Mouse (Mus musculus) thymus, adult 18-20 months (tissue): ENCODE measurements around the gene Kdm5c.
"Not testable (repeated sequence)": the region's sequence is repeated elsewhere in the genome, so short reads cannot be mapped to it uniquely, and the experiment has no call there.

Source experiments
- DNase-seq, 2 experiments: peaks; one replicate each; pipeline ENCODE4 v3.0.0; 2022; ENCODE audit warnings: mixed read lengths in 2 of 2

The Kdm5c gene

DNA sequence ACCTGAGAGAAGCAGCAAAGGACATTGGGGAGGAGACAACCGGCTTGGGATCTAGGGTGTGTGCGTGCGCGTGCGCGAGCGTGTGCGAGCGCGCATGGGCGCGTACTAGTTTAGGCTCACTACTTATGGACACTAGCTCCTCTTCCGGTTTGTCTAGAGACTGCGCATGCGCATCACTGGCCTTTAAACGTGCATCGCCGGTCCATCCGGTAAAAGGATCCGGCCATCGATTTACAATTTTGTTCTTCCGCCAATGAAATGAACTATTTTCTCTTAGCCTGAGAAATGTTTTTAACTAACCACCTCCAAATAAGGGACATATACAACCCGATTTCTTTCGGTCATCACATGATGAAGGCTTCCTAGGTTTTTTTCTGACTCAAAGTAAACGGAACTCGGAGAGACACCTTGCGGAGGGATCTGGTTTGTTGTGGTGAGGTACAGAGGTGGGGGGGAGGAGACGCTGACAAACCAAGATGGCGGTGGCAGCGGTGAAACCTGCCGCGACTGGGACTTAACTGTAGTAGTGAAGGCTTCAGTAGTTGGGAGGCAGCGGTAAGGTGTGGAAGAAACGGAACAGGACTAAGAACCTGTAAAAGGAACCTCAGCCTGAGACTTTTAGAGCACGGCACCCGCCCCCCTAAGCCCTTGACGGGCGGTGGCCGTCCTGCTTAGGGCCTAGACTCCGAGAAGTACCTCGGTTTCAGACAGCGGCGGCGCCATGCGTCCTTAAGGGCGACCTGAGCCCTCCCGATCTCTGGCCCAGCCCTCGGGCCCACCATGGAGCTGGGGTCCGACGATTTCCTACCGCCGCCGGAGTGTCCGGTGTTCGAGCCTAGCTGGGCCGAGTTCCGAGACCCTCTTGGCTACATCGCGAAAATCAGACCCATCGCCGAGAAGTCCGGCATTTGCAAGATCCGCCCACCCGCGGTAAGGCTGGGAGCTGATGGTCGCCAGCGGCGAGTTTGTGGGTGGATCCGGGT is at the start of gene Kdm5c:
TSS of gene Kdm5c (plus strand) at position 240 of the 983 bp plus-strand sequence.
- DNase-seq = peak; percentile 81 to 97

DNA sequence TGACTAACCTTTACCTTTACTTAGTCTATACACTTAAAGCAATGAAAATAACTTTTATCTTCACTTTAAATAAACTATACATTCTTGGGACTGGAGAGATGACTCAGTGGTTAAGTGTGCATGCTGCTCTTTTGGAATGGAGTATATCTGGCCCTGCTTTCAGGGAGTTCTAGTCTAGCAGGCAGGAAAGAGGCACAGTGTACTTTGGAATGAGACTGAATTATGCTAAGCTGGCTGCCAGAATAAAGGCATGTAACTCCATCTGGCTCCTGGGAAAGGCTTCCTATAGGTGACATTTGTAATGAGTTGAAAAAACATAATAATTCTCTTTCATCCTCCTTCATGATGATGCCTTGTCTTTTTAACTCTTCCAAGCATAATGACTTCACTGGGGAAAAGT is 45.7 kb upstream of the Kdm5c start:
- DNase-seq = no peak

DNA sequence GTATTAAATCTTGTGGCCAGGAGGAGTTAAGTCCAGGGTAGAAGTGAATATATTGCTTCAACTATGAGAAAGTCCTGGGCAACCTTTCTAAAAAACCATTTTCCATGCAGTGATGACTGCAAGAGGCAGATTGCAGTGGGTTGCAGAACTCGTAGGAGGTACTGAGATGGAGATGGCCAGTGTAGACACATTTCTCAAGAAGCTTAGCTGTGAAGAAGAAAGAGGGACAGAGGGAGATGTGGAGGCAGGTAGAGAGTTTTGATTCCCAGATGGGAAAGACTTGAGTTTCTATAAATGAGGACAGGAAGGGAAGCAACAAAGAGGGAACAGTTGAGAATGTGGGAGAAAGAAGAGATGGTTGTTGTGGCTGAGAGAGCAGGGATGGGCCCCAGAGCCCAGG is 41.6 kb upstream of the Kdm5c start:
- no peak for DNase-seq

DNA sequence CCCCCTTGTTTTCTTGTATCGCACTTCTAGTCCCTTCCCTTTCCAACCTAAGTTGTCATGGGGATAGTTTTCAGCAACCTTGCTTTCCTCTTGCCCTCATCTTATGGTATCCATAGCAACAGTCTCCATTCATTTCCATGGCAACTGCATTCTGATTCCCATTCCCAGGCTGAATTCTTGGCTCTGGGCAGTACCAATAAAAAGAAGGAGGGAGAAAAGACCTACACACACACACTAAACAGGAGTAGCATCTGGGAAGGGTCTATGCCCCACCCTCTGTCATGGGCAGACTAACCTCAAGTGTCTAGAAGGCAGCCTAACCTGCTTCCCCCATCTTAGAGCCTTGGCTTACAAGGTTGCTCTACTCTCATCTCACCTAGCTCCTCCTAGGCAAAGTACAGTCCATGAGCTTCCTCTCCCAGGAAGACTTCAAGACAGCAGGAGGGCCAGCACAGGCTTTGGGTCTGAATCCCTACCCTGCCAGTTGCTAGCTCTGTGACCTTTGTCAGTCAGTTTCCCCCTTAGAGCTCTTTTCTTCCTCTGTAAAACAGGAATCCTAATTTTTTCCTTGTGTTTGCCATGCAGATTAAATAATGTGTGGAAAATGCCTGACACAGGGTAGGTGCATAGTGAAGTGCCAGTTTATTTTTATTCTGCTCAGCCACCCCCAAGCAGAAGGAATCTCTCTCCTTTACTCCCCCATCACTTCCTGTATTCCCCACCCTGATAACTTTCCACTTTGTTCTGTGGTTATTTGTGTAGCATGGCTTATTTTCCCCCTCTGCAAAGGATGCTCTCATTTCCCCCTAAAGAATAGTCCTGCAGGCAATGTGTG is 34.8 kb upstream of the Kdm5c start:
- DNase-seq = no peak

DNA sequence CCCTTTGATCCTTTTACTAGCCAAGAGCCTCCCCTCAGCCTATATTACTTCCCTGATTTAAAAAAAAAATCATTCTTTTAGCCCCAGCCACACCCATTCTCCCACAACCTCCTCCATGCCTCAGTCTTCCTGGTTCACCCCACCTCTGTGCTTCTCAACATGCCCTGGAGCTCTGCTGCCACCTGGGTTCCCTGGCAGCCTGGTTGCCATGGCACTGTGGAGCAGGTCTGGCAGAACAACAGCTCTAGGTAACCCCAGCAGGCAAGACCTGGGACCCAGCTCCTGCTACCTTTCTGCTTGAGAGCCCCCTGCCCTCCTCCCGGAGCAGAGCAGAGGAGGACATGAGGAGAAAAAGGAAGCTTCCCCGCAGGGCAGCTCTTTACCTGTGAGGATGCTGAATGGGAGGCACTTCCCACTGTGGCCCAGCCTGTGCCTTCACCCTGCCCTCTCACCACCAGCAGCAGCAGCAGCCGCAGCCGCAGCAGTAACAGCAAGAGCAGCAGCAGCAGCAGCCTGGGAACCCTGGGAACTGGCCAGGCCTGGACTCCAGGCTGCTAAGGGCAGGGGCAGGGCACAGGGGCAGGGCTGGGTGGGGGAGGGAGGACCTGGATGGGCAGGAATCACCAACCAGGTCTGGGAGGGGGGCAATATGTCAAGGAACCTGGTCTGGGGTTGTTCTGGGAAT is 30.9 kb upstream of the Kdm5c start:
- no peak for DNase-seq

DNA sequence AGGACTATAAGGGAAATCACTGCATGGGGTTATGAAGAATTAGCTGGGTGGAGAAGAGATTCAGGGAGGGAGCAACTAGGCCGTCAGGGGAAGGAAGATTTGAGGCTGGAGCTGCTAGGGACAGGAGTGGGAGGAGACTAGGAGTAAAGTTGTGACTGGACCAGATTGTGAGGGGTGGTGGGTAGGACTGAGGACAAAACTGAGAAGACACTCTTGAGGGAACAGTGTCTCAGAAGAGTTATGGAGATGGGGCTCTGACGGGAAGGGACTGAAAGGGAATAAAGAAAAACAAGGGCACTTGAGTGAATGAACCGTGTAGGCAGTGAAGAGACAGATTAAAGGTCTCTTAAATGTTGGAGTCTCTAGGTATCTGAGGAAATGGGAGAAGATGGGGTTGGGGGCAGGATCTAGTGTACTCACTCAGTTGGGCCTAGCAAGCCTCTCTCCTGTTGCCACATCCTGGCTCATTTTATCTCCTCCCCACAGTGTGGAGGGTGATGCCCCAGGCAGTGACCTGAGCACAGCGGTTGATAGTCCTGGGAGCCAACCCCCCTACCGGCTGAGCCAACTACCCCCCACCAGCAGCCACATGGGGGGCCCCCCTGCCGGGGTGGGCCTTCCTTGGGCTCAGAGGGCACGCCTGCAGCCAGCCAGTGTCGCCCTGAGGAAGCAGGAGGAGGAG is 30.3 kb upstream of the Kdm5c start:
- DNase-seq = no peak

DNA sequence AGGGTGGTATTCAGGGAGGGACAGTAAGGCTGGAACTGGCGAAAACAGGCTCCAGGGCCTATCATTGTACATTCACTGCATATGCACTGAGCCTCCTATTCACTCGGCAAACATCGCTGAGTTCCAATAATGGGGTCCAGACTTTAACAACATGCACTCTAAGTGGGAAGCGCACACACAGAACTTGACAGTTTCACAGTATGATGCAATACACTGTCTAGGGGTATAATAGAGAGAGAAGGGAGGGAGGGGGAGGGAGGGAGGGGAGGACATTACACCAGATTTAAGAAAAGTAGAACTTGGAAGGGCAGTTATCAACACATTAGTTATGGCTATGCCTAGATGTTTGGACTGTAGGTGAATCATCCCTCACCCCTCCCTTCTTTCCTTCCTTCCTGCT is 29.6 kb upstream of the Kdm5c start:
- no peak for DNase-seq

DNA sequence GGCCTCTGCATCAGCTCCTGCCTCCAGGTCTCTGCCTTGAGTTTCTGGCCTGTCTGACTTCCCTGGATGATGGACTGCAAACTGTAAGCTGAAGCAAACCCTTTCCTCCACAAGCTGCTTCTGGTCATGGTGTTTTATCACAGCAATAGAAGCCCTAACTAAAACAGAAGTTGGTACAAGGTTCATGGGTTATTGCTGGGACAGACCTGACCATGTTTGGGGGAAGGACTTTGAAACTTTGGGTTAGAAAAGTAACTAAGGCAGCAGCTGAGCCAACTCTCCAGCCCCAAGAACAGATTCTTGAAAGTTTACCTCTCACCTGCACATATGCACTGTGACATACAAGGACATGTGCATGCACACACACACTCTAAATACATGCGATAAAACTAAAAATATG is 27.3 kb upstream of the Kdm5c start:
- no peak for DNase-seq

DNA sequence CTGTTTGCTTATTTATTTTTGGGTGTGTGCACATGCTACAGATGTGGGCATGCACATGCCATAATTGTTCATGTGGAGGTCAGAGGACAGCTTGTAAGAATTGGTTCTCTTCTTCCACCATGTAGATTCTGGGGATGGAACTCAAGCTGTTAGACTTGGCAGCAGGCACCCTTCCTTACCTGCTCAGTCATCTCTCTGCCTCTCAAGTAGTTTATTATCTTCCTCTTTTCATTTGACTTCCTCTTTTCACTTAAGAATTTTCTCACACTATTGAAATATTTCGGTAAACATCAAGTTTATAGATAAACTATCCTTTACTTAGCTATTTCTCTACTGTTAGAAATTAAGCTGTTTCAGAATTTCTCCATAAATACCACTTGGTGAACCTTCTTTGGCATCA is 18.1 kb upstream of the Kdm5c start:
- no peak for DNase-seq

DNA sequence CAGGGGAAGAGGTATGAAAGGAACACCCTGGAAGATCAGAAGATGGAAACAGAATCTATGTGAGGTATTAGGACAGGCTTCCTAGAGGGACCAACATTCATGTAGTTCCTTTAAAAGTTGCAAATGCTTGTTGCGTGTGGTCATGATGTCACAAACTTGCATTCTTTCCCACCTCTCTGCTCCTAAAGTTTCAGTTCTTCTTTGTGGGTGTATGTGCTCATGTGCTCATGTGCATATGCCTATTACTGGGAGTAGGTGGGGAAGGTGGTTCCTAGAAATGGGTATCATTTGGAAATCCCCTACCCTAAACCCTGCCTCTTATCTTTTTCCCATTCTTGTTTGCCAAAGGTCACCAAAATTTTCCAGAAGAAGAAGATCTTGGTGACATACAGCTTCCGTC is 14.3 kb upstream of the Kdm5c start:
- DNase-seq = no peak

DNA sequence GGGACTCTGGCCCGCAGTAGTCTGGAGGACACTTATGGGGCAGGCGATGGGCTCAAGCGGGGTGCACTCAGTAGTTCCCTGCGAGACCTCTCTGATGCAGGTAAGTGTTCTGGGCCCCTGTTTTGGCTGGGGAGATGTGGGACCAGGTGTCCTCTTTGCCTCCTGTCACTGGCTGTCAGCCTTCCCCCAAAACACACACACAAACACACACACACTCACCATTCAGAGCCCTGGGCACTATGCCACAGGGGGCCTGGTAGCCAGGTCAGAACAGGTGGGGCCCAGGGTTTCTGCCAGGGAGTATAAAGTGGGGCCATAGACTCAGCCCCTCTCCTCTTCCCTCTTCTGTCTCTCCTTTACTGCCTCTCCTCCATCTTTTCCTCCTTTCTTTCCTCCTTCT is 11.1 kb upstream of the Kdm5c start:
- DNase-seq = no peak

DNA sequence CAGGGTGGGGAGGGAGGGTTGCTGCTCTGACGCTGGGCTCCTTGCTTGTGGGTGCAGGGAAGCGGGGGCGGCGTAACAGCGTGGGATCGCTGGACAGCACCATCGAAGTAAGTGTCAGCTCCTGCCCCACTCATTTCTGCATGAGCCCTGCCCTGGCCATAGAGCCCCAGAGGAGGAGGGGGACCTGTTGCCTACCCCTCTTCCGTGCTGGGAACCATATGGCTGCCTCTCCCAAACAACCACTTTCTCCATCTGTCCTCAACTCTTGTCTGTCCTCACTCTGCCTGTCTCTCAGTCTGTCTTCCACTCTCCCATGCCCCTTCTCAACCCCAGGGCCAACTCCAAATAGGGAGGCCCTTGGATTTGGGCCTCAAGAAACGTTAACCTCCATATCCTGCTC is 10.6 kb upstream of the Kdm5c start:
- no peak for DNase-seq

DNA sequence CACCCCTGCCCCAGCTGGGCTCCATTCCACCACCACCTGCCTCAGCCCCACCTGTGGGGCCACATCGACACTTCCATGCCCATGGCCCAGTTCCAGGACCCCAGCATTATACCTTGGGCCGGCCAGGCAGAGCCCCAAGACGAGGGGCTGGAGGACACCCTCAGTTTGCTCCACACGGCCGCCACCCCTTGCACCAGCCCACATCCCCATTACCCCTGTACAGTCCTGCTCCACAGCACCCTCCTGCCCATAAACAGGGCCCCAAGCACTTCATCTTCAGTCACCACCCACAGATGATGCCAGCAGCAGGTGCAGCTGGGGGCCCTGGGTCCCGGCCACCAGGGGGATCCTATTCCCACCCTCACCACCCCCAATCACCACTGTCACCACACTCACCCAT is 9.5 kb upstream of the Kdm5c start:
- DNase-seq = no peak

DNA sequence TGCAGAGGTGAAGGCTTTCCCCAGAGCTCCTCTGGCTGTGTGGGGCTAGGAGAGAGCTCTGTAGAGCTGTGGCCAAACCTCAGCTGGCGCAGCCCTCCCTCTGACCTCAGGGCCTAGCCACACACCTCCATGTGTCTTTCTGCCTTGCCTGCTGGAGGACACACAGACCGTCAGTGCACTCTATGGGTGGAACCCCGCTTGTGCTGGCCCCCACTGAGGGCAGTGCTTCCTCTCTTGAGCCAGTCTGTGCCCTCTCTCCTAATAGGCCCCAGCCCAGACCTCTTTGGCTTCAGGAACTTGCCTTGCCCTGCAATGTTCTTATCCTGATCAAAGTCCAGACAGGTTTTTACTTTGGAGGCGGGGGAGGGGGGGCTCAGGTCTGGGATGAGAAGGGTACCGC is 8.5 kb upstream of the Kdm5c start:
- no peak for DNase-seq

DNA sequence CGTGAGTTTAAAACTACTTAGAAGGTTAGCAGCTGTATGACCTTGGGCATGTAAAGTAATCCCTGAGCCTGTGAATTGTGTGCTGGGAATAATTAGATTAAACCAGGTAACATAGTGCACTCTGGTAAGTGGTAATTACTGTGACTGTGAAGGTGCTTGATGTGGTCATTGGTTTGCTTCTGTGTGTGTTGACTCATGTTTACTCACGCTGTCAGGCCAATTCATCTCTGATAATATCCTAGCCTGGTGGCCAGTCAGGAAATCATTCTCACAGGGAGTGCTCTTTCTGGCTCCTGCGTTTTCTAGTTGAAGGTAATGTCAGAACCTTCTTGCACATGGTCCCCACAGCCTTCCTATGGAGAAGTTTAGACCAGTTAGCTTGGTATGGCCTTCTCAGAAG is 1.3 kb downstream of the Kdm5c start:
- DNase-seq = no peak

DNA sequence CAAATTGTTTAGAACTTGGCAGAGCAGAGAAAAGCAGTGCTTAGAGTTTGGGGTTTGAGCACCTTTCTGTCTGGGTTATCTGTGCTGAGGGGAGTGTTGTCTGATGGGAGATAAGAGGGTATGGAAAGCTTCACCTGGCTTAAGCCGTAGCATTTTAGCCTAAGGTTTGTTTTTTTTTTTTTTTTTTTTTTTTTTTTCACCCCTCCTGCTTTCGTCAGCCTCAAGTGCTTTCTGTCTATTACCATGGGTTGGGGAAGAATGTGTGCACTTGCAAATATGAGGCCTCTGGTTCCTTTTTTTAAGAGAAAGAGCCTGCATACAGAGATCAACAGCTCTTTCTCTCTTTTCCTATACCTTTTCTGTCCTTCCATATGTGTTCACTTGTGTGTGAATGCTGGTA is 2.9 kb downstream of the Kdm5c start:
- no peak for DNase-seq

DNA sequence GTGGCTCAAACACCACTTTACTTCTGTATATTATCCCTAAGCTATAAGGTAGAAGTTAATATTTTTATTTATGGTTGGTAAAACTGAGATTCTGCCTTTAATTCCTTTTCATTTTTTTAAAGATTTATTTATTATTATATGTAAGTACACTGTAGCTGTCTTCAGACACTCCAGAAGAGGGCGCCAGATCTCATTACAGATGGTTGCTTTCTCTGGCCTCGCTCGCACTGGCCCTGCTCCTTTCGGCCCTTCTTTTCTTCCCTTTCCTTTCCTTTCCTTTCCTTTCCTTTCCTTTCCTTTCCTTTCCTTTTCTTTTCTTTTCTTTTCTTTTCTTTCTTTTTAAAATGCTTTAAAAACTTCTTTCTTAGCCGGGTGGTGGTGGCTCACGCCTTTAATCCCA is 10.3 kb downstream of the Kdm5c start:
- DNase-seq = not testable (repeated sequence)

DNA sequence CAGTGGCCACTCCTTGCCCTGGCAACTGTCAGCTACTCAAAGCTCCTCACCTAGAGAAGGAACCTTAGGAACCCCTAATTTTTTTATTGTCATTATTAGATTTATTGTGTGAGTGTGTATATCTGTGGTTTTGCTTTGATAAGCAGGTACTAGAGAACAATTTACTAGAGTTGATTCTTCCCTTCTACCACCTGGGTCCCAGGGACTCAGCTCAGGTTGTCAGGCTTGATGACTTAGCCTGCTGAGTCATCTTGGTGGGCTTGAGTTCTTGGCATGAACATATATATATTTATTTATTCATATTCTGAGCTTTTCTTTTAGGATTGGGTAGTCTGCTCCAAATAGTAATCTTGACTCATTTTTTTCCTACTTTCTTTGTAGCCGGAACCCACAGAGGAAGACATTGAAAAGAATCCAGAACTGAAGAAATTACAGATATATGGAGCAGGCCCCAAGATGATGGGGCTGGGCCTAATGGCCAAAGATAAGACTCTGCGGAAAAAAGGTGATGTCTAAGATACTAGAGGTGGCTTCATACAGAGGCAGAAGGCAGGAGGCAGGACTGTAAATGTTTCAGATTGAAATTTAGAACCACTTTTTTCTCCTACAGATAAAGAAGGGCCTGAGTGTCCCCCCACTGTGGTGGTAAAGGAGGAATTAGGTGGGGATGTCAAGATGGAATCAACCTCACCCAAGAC is 11.8 kb downstream of the Kdm5c start:
- DNase-seq = no peak

DNA sequence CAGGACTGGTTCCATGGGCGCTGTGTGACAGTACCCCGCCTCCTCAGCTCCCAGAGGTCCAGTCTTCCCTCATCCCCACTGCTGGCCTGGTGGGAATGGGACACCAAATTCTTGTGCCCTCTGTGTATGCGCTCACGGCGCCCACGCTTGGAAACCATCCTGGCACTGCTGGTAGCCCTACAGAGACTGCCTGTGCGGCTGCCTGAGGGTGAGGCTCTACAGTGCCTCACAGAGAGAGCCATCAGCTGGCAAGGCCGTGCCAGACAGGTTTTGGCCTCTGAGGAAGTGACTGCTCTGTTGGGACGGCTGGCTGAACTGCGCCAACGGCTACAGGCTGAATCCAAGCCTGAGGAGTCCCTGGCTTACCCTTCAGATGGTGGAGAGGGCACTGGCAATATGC is 38.4 kb downstream of the Kdm5c start:
- no peak for DNase-seq

DNA sequence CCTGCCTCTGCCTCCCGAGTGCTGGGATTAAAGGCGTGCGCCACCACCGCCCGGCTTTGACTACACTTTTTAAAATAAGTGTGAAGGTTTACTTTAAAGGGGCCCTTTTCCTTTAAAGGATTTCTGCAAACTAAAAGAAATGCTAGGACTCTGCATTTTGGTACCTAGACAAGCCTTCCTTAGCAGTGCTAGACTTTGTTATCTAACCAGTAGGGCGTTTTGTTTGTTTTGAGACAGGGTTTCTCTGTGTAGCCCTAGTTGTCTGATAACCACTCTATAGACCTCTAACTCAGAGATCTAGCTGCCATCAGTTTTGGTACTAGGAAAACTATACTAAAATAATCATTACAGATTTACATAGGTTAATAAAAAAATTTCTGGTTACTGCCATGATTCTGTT is 46.6 kb downstream of the Kdm5c start:
- no peak for DNase-seq

DNA sequence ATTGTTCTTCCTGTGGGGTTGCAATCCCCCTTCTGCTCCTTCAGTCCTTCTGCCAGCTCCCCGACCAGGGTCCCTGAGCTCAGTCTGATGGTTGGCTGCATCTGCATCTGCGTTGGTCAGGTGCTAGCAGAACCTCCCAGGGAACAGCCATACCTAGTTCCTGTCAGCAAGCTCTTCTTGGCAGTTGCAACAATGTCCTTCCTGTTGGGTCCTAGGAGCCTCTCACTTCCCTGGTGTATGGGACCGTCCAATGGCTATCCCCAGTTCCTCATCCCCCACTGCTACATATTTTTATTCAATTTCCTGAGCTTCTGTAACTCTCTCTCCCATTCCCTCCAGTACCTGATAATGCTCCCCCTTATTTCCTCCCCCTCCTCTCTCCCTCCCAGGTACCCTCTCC is 51.9 kb downstream of the Kdm5c start:
- DNase-seq = no peak

DNA sequence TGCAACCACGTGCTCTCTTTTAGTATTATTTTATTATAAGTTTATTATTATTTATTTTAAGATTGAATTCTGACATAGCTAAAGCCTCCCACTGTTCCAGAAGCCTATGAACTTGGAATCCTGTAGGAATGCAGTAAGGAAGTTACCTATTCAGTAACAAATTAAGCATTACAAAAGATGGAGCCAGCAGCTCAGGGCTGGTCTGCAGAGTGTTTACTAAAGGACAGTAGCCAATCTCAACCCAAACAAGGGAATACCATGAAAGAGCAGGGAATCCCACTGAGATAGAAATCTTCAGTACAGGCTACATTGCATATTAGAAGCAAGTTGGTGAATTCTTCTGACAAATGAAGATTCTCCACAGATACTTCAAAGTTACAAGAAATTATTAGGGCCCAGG is 54.2 kb downstream of the Kdm5c start:
- not testable (repeated sequence) for DNase-seq
